Mouse (Mus musculus): ENCODE data around the gene Polr3gl.
"Not testable (repeated sequence)": the region's sequence is repeated elsewhere in the genome, so short reads cannot be mapped to it uniquely, and the experiment has no call there.

DNA sequence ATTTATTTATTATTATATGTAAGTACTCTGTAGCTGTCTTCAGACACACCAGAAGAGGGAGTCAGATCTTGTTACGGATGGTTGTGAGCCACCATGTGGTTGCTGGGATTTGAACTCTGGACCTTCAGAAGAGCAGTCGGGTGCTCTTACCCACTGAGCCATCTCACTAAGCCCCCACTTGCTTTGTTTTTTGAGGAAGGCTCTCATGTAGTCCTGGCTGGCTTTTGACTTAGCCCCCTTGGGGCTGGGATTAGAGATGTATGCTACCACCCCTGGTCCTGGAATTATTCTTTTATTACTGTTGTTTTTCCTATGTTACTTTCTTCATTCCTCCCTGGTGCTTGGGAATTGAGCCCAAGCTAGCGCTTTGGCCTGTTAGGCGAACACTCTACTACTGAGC is 12.0 kb upstream of the Polr3gl start:
- TF ChIP-seq GATA1 (IDR thresholded peaks at IDR 0.05; ENCODE audit: borderline replicate concordance, low read length); FLI1 (IDR thresholded peaks at IDR 0.05; ENCODE audit: low read length): not testable (repeated sequence)

All from megakaryocyte, embryonic 14.5 days (primary cell).